Mouse (Mus musculus): ENCODE measurements around the gene Ccser1.

DNA sequence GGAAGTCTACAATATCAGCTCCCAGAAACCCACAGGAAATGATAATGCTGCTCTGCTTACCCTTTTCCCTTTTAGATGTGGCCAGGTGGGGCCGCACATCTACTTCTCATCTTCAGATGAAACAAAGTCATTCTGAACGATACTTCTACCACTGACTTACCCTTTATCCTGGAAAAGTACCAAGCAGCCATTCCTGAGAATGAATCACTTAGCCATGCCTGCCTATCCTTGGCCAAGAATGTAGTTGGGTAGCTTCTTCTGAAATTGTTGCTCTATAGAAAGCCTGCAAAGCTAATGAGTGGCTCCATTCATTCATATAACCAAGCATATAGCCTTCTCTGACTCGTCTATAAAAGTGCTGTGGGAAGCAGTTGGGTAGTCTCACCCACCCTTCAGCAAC is 62.4 kb downstream of the Ccser1 start:
- no peak for TF ChIP-seq CTCF (IDR thresholded peaks at IDR 0.05; ENCODE audit: borderline replicate concordance, insufficient read depth, low read length)
- no peak for TF ChIP-seq POLR2A (IDR thresholded peaks at IDR 0.05; ENCODE audit: low read depth, low read length)

Data from embryonic fibroblast, embryonic 13.5 days (primary cell).